Mouse (Mus musculus) spleen, postnatal 36 days (tissue): ENCODE measurements around the gene Mymk.
A peak's percentile ranks its signal among the peaks of the same experiment; 100 is the strongest.

Experiments
- DNase-seq, 2 experiments: peaks; one replicate each; pipeline ENCODE4 v3.0.0; 2022; ENCODE audit warnings: low spot score in 2 of 2, mixed read lengths in 1 of 2

The Mymk gene

GRCm38 (mm10) chr2:27071978-27072377 lies at the start of gene Mymk:
TSS of gene Mymk (minus strand) at chr2:27072179.
- DNase-seq = no peak

GRCm38 (mm10) chr2:27120241-27120641 lies 48.3 kb upstream of the Mymk start:
- no peak for DNase-seq

- no peak for DNase-seq
These were observed 47.8 kb upstream of the Mymk start for GRCm38 (mm10) chr2:27119766-27120165.

- DNase-seq = no peak
These were observed 46.5 kb upstream of the Mymk start for GRCm38 (mm10) chr2:27118452-27118851.

- DNase-seq = no peak
These were observed 42.2 kb upstream of the Mymk start for GRCm38 (mm10) chr2:27114169-27114568.

- DNase-seq = no peak
These were observed 40.6 kb upstream of the Mymk start for GRCm38 (mm10) chr2:27112585-27112984.

- no peak for DNase-seq
These were observed 37.1 kb upstream of the Mymk start for GRCm38 (mm10) chr2:27109052-27109451.

GRCm38 (mm10) chr2:27108144-27108543 lies 36.2 kb upstream of the Mymk start:
- no peak for DNase-seq

- no peak for DNase-seq
These were observed 34.8 kb upstream of the Mymk start for GRCm38 (mm10) chr2:27106816-27107215.

GRCm38 (mm10) chr2:27103554-27103953 lies 31.6 kb upstream of the Mymk start:
- no peak for DNase-seq

GRCm38 (mm10) chr2:27097776-27098175 lies 25.8 kb upstream of the Mymk start:
- peak; percentile 54 to 58 for DNase-seq

GRCm38 (mm10) chr2:27097241-27097656 lies 25.3 kb upstream of the Mymk start:
- DNase-seq = peak; percentile 38 to 44

GRCm38 (mm10) chr2:27096341-27096981 lies 24.5 kb upstream of the Mymk start:
- DNase-seq = no peak

- DNase-seq = no peak
These were observed 23.2 kb upstream of the Mymk start for GRCm38 (mm10) chr2:27095178-27095577.

- DNase-seq = no peak
These were observed 17.3 kb upstream of the Mymk start for GRCm38 (mm10) chr2:27089238-27089637.

- no peak for DNase-seq
These were observed 16.7 kb upstream of the Mymk start for GRCm38 (mm10) chr2:27088700-27089099.

GRCm38 (mm10) chr2:27088071-27088644 lies 16.2 kb upstream of the Mymk start:
- DNase-seq = no peak

- no peak for DNase-seq
These were observed 15.6 kb upstream of the Mymk start for GRCm38 (mm10) chr2:27087581-27087980.

GRCm38 (mm10) chr2:27086483-27087010 lies 14.6 kb upstream of the Mymk start:
- DNase-seq = no peak

GRCm38 (mm10) chr2:27085801-27086200 lies 13.8 kb upstream of the Mymk start:
- DNase-seq = no peak

- DNase-seq = no peak
These were observed 13.0 kb upstream of the Mymk start for GRCm38 (mm10) chr2:27084963-27085362.

GRCm38 (mm10) chr2:27083761-27084475 lies 11.9 kb upstream of the Mymk start:
- DNase-seq = no peak

GRCm38 (mm10) chr2:27079649-27080048 lies 7.7 kb upstream of the Mymk start:
- no peak for DNase-seq
